Mouse (Mus musculus): ENCODE results near the gene Olfr368. TPM values are rescaled to one million over a fixed set of nuclear protein-coding genes. Genes with fewer than 3 reads are reported as not detected.
A peak's percentile ranks its signal among the peaks of the same experiment; 100 is the strongest.

Olfr368 gene
- not detected in 2 replicates for polyA plus RNA-seq (2014; fragmentation: Nextera tagmentation; extraction: Ambion mirVana)

GRCm38 (mm10) chr2:37326215-37326614 is at the start of gene Olfr368:
Olfr368 (plus strand) TSS chr2:37326515.
- no peaks in the 10 kb centered on the region for H3K27me3 ChIP-seq (ENCODE audit: control insufficient read depth, insufficient read depth, low read length)
- H3K9me3 ChIP-seq (replicated peaks; ENCODE audit: control insufficient read depth, low read length) = no peaks in the 10 kb centered on the region
- H3K4me1 ChIP-seq (ENCODE audit: control insufficient read depth, insufficient read depth, low read length) = no peaks in the 10 kb centered on the region
- H3K9ac ChIP-seq (ENCODE audit: low read depth, low read length) = no peak within 1 kb of the TSS
- no peak within 1 kb of the TSS for H3K4me2 ChIP-seq
- WGBS (ENCODE audit: insufficient replicate concordance) = 73% methylated on average over 1 of the region's 1 CpGs
- H3K4me3 ChIP-seq (ENCODE audit: low read depth, low read length) = no peak within 1 kb of the TSS
- H3K36me3 ChIP-seq (ENCODE audit: control insufficient read depth, insufficient read depth, low read length) = no peaks in the 10 kb centered on the region
- ATAC-seq (replicated peaks; ENCODE audit: insufficient number of reproducible peaks, low FRiP score, low TSS enrichment) = no peak
- no peak within 1 kb of the TSS for H3K27ac ChIP-seq (ENCODE audit: low read depth, low read length)

GRCm38 (mm10) chr2:37333321-37333720 is 7.0 kb downstream of the Olfr368 start:
- H3K27me3 ChIP-seq (ENCODE audit: control insufficient read depth, insufficient read depth, low read length) = no peaks in the 10 kb centered on the region
- H3K4me2 ChIP-seq = no peak overlapping the region
- H3K4me3 ChIP-seq (ENCODE audit: low read depth, low read length) = no peak overlapping the region
- no peak overlapping the region for H3K27ac ChIP-seq (ENCODE audit: low read depth, low read length)
- WGBS (ENCODE audit: insufficient replicate concordance) = 78% methylated on average over 2 of the region's 2 CpGs
- H3K36me3 ChIP-seq (ENCODE audit: control insufficient read depth, insufficient read depth, low read length) = no peaks in the 10 kb centered on the region
- H3K9me3 ChIP-seq (replicated peaks; ENCODE audit: control insufficient read depth, low read length) = no peaks in the 10 kb centered on the region
- H3K9ac ChIP-seq (ENCODE audit: low read depth, low read length) = no peak overlapping the region
- ATAC-seq (replicated peaks; ENCODE audit: insufficient number of reproducible peaks, low FRiP score, low TSS enrichment) = no peak
- H3K4me1 ChIP-seq (ENCODE audit: control insufficient read depth, insufficient read depth, low read length) = no peaks in the 10 kb centered on the region

- H3K9me3 ChIP-seq (replicated peaks; ENCODE audit: control insufficient read depth, low read length) = no peaks in the 10 kb centered on the region
- H3K4me1 ChIP-seq (ENCODE audit: control insufficient read depth, insufficient read depth, low read length) = no peaks in the 10 kb centered on the region
- WGBS (ENCODE audit: insufficient replicate concordance) = 60% methylated on average over 10 of the region's 10 CpGs
- no peaks in the 10 kb centered on the region for H3K27me3 ChIP-seq (ENCODE audit: control insufficient read depth, insufficient read depth, low read length)
- H3K4me3 ChIP-seq (ENCODE audit: low read depth, low read length) = no peak overlapping the region
- H3K36me3 ChIP-seq (ENCODE audit: control insufficient read depth, insufficient read depth, low read length) = no peaks in the 10 kb centered on the region
- H3K9ac ChIP-seq (ENCODE audit: low read depth, low read length) = no peak overlapping the region
- ATAC-seq (replicated peaks; ENCODE audit: insufficient number of reproducible peaks, low FRiP score, low TSS enrichment) = no peak
- no peak overlapping the region for H3K27ac ChIP-seq (ENCODE audit: low read depth, low read length)
- no peak overlapping the region for H3K4me2 ChIP-seq
Measured at GRCm38 (mm10) chr2:37338497-37339187, 12.3 kb downstream of the Olfr368 start.

DNA sequence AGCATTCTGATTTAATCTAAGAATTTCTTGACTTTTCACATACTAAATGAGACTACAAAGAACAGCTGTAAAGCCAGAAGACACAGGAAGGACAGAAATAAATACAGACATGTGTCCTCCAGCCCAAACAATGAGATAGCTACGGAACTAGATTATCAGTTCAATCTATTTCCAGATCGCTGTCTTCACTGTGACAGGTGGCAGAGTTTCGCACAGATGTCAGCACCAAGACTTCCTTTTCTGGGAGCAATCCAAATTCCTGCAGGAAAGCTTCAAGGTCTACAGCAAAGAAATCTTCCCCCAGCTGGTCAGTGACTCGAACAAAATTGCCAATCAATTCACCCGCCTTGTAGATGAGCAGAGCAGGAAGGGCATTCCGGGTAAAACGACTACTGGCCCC is 25.4 kb downstream of the Olfr368 start:
- 85% methylated on average over 7 of the region's 7 CpGs for WGBS (ENCODE audit: insufficient replicate concordance)
- no peak overlapping the region for H3K27ac ChIP-seq (ENCODE audit: low read depth, low read length)

GRCm38 (mm10) chr2:37355571-37355970 is 29.3 kb downstream of the Olfr368 start:
- WGBS (ENCODE audit: insufficient replicate concordance) = 82% methylated on average over 5 of the region's 5 CpGs
- ATAC-seq (replicated peaks; ENCODE audit: insufficient number of reproducible peaks, low FRiP score, low TSS enrichment) = no peak
- Histone ChIP-seq H3K27ac (ENCODE audit: low read depth, low read length) (no peak overlapping the region), H3K9me3 (replicated peaks; ENCODE audit: control insufficient read depth, low read length) (no peaks in the 10 kb centered on the region), H3K4me2 (no peak overlapping the region), H3K4me1 (ENCODE audit: control insufficient read depth, insufficient read depth, low read length) (peaks cover 7% of the 10 kb centered on the region; the same call in 1 of the 2 replicates), H3K27me3 (ENCODE audit: control insufficient read depth, insufficient read depth, low read length) (no peaks in the 10 kb centered on the region), H3K9ac (ENCODE audit: low read depth, low read length) (no peak overlapping the region), H3K4me3 (ENCODE audit: low read depth, low read length) (no peak overlapping the region), H3K36me3 (ENCODE audit: control insufficient read depth, insufficient read depth, low read length) (peaks cover 32% of the 10 kb centered on the region)

More for the DNA sequence above, 25.4 kb downstream of the Olfr368 start:
- no peak overlapping the region for H3K4me3 ChIP-seq (ENCODE audit: low read depth, low read length)
- ATAC-seq (replicated peaks; ENCODE audit: insufficient number of reproducible peaks, low FRiP score, low TSS enrichment) = no peak
- H3K9ac ChIP-seq (ENCODE audit: low read depth, low read length) = no peak overlapping the region
- H3K4me2 ChIP-seq = no peak overlapping the region
- peaks cover 7% of the 10 kb centered on the region; the same call in 1 of the 2 replicates for H3K4me1 ChIP-seq (ENCODE audit: control insufficient read depth, insufficient read depth, low read length)
- no peaks in the 10 kb centered on the region for H3K9me3 ChIP-seq (replicated peaks; ENCODE audit: control insufficient read depth, low read length)
- no peaks in the 10 kb centered on the region for H3K27me3 ChIP-seq (ENCODE audit: control insufficient read depth, insufficient read depth, low read length)
- peaks cover 32% of the 10 kb centered on the region for H3K36me3 ChIP-seq (ENCODE audit: control insufficient read depth, insufficient read depth, low read length)

GRCm38 (mm10) chr2:37358633-37359540 is 32.6 kb downstream of the Olfr368 start, which contains the start of gene Pdcl:
Pdcl (minus strand) TSS chr2:37359332.
- Histone ChIP-seq H3K4me3 (ENCODE audit: low read depth, low read length) (peak within 1 kb of the TSS; percentile 54), H3K9me3 (replicated peaks; ENCODE audit: control insufficient read depth, low read length) (no peaks in the 10 kb centered on the region), H3K27me3 (ENCODE audit: control insufficient read depth, insufficient read depth, low read length) (no peaks in the 10 kb centered on the region), H3K36me3 (ENCODE audit: control insufficient read depth, insufficient read depth, low read length) (peaks cover 14% of the 10 kb centered on the region), H3K27ac (ENCODE audit: low read depth, low read length) (peak within 1 kb of the TSS; percentile 96), H3K4me2 (peak within 1 kb of the TSS; percentile 78), H3K4me1 (ENCODE audit: control insufficient read depth, insufficient read depth, low read length) (peaks cover 7% of the 10 kb centered on the region; the same call in 1 of the 2 replicates), H3K9ac (ENCODE audit: low read depth, low read length) (peak within 1 kb of the TSS; percentile 82)
- WGBS (ENCODE audit: insufficient replicate concordance) = under 1% methylated on average over 42 of the region's 42 CpGs
- peak; percentile 100 for ATAC-seq (replicated peaks; ENCODE audit: insufficient number of reproducible peaks, low FRiP score, low TSS enrichment)

GRCm38 (mm10) chr2:37359908-37360307 is 33.6 kb downstream of the Olfr368 start:
- Histone ChIP-seq H3K4me2 (peak overlapping the region; percentile 78), H3K9ac (ENCODE audit: low read depth, low read length) (no peak overlapping the region), H3K4me3 (ENCODE audit: low read depth, low read length) (no peak overlapping the region), H3K27me3 (ENCODE audit: control insufficient read depth, insufficient read depth, low read length) (no peaks in the 10 kb centered on the region), H3K36me3 (ENCODE audit: control insufficient read depth, insufficient read depth, low read length) (peaks cover 7% of the 10 kb centered on the region), H3K27ac (ENCODE audit: low read depth, low read length) (no peak overlapping the region), H3K9me3 (replicated peaks; ENCODE audit: control insufficient read depth, low read length) (no peaks in the 10 kb centered on the region), H3K4me1 (ENCODE audit: control insufficient read depth, insufficient read depth, low read length) (peaks cover 6% of the 10 kb centered on the region; the same call in 1 of the 2 replicates)
- no peak for ATAC-seq (replicated peaks; ENCODE audit: insufficient number of reproducible peaks, low FRiP score, low TSS enrichment)
- 91% methylated on average over 2 of the region's 2 CpGs for WGBS (ENCODE audit: insufficient replicate concordance)

DNA sequence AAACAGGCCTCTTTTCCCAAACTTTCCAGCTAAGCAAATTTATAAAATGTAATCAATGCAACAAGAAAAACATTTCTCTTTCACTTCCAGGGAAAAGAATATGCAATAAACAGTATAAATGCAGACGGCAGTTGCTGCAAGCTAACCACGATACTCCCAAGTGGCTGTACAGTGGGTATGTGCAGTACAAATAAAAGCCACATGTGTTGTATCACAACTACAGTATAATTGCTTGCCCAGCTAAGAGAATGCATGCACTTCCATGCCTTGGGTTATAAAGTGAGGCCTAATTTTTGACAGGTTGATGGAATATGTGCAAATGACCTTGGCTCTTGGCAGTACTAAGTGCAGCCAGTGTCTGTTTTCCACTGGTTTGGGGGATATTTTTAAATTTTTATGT is 44.3 kb downstream of the Olfr368 start:
- Histone ChIP-seq H3K4me3 (ENCODE audit: low read depth, low read length) (no peak overlapping the region), H3K36me3 (ENCODE audit: control insufficient read depth, insufficient read depth, low read length) (peaks cover 4% of the 10 kb centered on the region; the same call in 1 of the 2 replicates), H3K27me3 (ENCODE audit: control insufficient read depth, insufficient read depth, low read length) (no peaks in the 10 kb centered on the region), H3K4me2 (no peak overlapping the region), H3K4me1 (ENCODE audit: control insufficient read depth, insufficient read depth, low read length) (no peaks in the 10 kb centered on the region), H3K9me3 (replicated peaks; ENCODE audit: control insufficient read depth, low read length) (no peaks in the 10 kb centered on the region), H3K27ac (ENCODE audit: low read depth, low read length) (no peak overlapping the region), H3K9ac (ENCODE audit: low read depth, low read length) (no peak overlapping the region)
- 90% methylated on average over 2 of the region's 2 CpGs for WGBS (ENCODE audit: insufficient replicate concordance)
- ATAC-seq (replicated peaks; ENCODE audit: insufficient number of reproducible peaks, low FRiP score, low TSS enrichment) = no peak
